Mouse (Mus musculus) cortical plate, adult 2 months (tissue): ENCODE measurements around the gene Ttpal. TPM values are rescaled to one million over a fixed set of nuclear protein-coding genes. Genes with fewer than 3 reads are reported as not detected.

ENCODE experiments used
- H3K27ac ChIP-seq: fragments of 200-500 bp; 2 replicates; pipeline ENCODE4 v1.5.1; 2012; ENCODE audit warnings: low read length, control low read depth, inconsistent platforms; ENCODE audit not compliant: insufficient read depth
- H3K4me1 ChIP-seq: fragments of 200-500 bp; 2 replicates; pipeline ENCODE4 v1.6.1; 2011; ENCODE audit warnings: low read length; ENCODE audit not compliant: control insufficient read depth, insufficient read depth
- H3K4me3 ChIP-seq: fragments of 200-500 bp; 2 replicates; pipeline ENCODE4 v1.5.1; 2011; ENCODE audit warnings: mild to moderate bottlenecking, low read length, control low read depth; ENCODE audit not compliant: insufficient read depth
- POLR2A ChIP-seq: fragments of 200-500 bp; IDR thresholded peaks from 2 replicates; pipeline ENCODE4 v1.6.1; 2011; ENCODE audit warnings: mild to moderate bottlenecking, low read length, control low read depth; ENCODE audit not compliant: insufficient read depth; ENCODE audit errors: extremely low read depth
- polyA plus RNA-seq: library from polyadenylated mRNA; depleted of rRNA; stranded (reverse); fragments of >200 nt; gene quantifications from 2 replicates; pipeline ENCODE4 v1.2.3, GENCODE M21; 2012; rRNA removed

The Ttpal gene
- polyA plus RNA-seq, 1 experiment, result 49.3 TPM

- Histone ChIP-seq H3K4me3 (no peak overlapping the region), H3K4me1 (peaks cover 17% of the 10 kb centered on the region), H3K27ac (no peak overlapping the region)
- TF ChIP-seq POLR2A, result no peak
These were observed 64.9 kb downstream of the Ttpal start for GRCm38 (mm10) chr2:163667045-163667444.

Other genes with a start within 250 kb of the Ttpal start
- 0.61 and 0.79 TPM in 2 replicates for gene Jph2, start 204.3 kb upstream of the Ttpal start, polyA plus RNA-seq
- 22.2 and 23.4 TPM in 2 replicates for gene Oser1, start 177.6 kb upstream of the Ttpal start, polyA plus RNA-seq
- gene Gdap1l1, start 163.8 kb upstream of the Ttpal start, polyA plus RNA-seq, result 96.6 and 99.8 TPM in 2 replicates
- 11.5 and 12.3 TPM in 2 replicates for gene Fitm2, start 129.7 kb upstream of the Ttpal start, polyA plus RNA-seq
- 0.09 TPM in 1 of 2 replicates, not detected in the other for gene R3hdml, start 110.0 kb upstream of the Ttpal start, polyA plus RNA-seq
- gene Hnf4a, start 95.5 kb upstream of the Ttpal start, polyA plus RNA-seq, result not detected in 2 replicates
- gene Serinc3, start 42.8 kb downstream of the Ttpal start, polyA plus RNA-seq, result 209 and 210 TPM in 2 replicates
- 143 and 146 TPM in 2 replicates for gene Pkig, start 56.1 kb downstream of the Ttpal start, polyA plus RNA-seq
- gene Ada, start 147.9 kb downstream of the Ttpal start, polyA plus RNA-seq, result 0.69 and 0.74 TPM in 2 replicates
- 0.08 and 0.42 TPM in 2 replicates for gene Ccn5, start 218.5 kb downstream of the Ttpal start, polyA plus RNA-seq